Mouse (Mus musculus) MEL (cell line): ENCODE measurements around the gene Aebp1.

ENCODE experiments used
- BHLHE40 ChIP-seq: IDR thresholded peaks from 2 replicates; pipeline ENCODE4 v1.6.1; 2012; ENCODE audit warnings: low read depth, mild to moderate bottlenecking, inconsistent platforms, low read length, improper control_type of control experiment, borderline replicate concordance
- CTCF ChIP-seq, 3 experiments: IDR thresholded peaks in 2 of 3; conservative IDR thresholded peaks in 1 of 3; 2 replicates each; pipeline ENCODE4 v1.5.1; 2011 to 2012; ENCODE audit warnings: low read length in 3 of 3, low read depth in 2 of 3, mild to moderate bottlenecking in 2 of 3, improper control_type of control experiment in 1 of 3, inconsistent platforms in 1 of 3, mixed read lengths in 1 of 3, moderate library complexity in 1 of 3; ENCODE audit not compliant: control insufficient read depth in 1 of 3, insufficient read depth in 1 of 3, poor library complexity in 1 of 3, severe bottlenecking in 1 of 3
- E2F4 ChIP-seq: IDR thresholded peaks from 2 replicates; pipeline ENCODE4 v1.6.1; 2011; ENCODE audit warnings: low read depth, low read length, improper control_type of control experiment, borderline replicate concordance
- GATA1 ChIP-seq: IDR thresholded peaks from 2 replicates; pipeline ENCODE4 v1.6.1; 2011; ENCODE audit warnings: low read depth, low read length, improper control_type of control experiment
- MAZ ChIP-seq: IDR thresholded peaks from 2 replicates; pipeline ENCODE4 v1.6.1; 2012; ENCODE audit warnings: low read depth, mild to moderate bottlenecking, inconsistent platforms, low read length, improper control_type of control experiment
- NELFE ChIP-seq: IDR thresholded peaks from 2 replicates; pipeline ENCODE4 v1.6.1; 2011; ENCODE audit warnings: low read depth, low read length, improper control_type of control experiment
- POLR2A ChIP-seq, 2 experiments: IDR thresholded peaks; 2 replicates each; pipeline ENCODE4 v1.6.1; 2011 to 2012; ENCODE audit warnings: low read length in 2 of 2, mild to moderate bottlenecking in 2 of 2, control low read depth in 1 of 2, improper control_type of control experiment in 1 of 2, low read depth in 1 of 2, moderate library complexity in 1 of 2; ENCODE audit not compliant: control insufficient read depth in 1 of 2, insufficient read depth in 1 of 2, poor library complexity in 1 of 2
- RCOR1 ChIP-seq: IDR thresholded peaks from 2 replicates; pipeline ENCODE4 v1.6.1; 2012; ENCODE audit warnings: low read depth, mild to moderate bottlenecking, inconsistent platforms, low read length, improper control_type of control experiment
- SIN3A ChIP-seq: IDR thresholded peaks from 2 replicates; pipeline ENCODE4 v1.6.1; 2012; ENCODE audit warnings: low read length, improper control_type of control experiment, inconsistent platforms
- TAL1 ChIP-seq: IDR thresholded peaks from 2 replicates; pipeline ENCODE4 v1.6.1; 2012; ENCODE audit warnings: mild to moderate bottlenecking, inconsistent platforms, low read length, moderate library complexity, mixed read lengths
- UBTF ChIP-seq: IDR thresholded peaks from 2 replicates; pipeline ENCODE4 v1.6.1; 2012; ENCODE audit warnings: low read depth, mild to moderate bottlenecking, inconsistent platforms, low read length, improper control_type of control experiment, moderate library complexity, borderline replicate concordance; ENCODE audit not compliant: insufficient read depth
- USF2 ChIP-seq, 2 experiments: IDR thresholded peaks; 2 replicates each; pipeline ENCODE4 v1.6.1; 2011 to 2012; ENCODE audit warnings: improper control_type of control experiment in 2 of 2, low read length in 2 of 2, borderline replicate concordance in 1 of 2, inconsistent platforms in 1 of 2, low read depth in 1 of 2, mild to moderate bottlenecking in 1 of 2; ENCODE audit not compliant: insufficient read depth in 1 of 2
- ZC3H11A ChIP-seq: IDR thresholded peaks from 2 replicates; pipeline ENCODE4 v1.6.1; 2012; ENCODE audit warnings: low read depth, mild to moderate bottlenecking, inconsistent platforms, low read length, improper control_type of control experiment
- ZKSCAN1 ChIP-seq: IDR thresholded peaks from 2 replicates; pipeline ENCODE4 v1.6.1; 2012; ENCODE audit warnings: low read depth, mild to moderate bottlenecking, inconsistent platforms, low read length, improper control_type of control experiment, moderate library complexity

DNA sequence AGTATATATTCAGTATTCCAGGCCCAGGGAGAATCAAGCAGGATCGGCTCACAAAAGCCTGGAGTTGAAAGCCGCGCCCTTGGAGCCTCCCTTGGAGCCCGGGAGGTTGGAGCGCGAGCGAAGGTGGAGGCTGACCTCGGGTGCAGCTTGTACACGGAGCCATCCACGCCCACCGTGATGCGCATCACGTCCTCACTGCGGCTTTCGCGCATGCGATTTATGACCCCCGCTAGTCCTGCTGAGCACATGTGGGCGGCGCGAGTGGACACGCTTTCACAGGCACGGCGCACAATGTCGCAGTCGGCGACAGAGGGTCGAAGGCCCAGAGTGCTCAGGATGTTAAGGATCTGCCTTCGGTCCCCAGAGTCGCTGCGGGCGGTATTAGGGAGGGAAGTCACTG, 40.2 kb downstream of the Aebp1 start:
- TF ChIP-seq TAL1: no peak
- no peak for TF ChIP-seq UBTF
- no peak for TF ChIP-seq CTCF (IDR thresholded peaks at IDR 0.05 in 2 of 3, conservative IDR thresholded peaks at IDR 0.05 in 1 of 3; ENCODE audit: control insufficient read depth in 1 of 3, insufficient read depth in 1 of 3, low read depth in 2 of 3, low read length in 3 of 3, poor library complexity in 1 of 3, severe bottlenecking in 1 of 3)
- no peak for TF ChIP-seq POLR2A (IDR thresholded peaks at IDR 0.05; ENCODE audit: control insufficient read depth in 1 of 2, insufficient read depth in 1 of 2, low read depth in 1 of 2, low read length in 2 of 2, poor library complexity in 1 of 2)
- no peak for TF ChIP-seq NELFE
- TF ChIP-seq GATA1: no peak
- no peak for TF ChIP-seq ZC3H11A
- no peak for TF ChIP-seq USF2 (IDR thresholded peaks at IDR 0.05; ENCODE audit: borderline replicate concordance in 1 of 2, insufficient read depth in 1 of 2, low read depth in 1 of 2, low read length in 2 of 2)
- TF ChIP-seq ZKSCAN1: no peak
- no peak for TF ChIP-seq RCOR1
- no peak for TF ChIP-seq SIN3A
- no peak for TF ChIP-seq MAZ
- TF ChIP-seq BHLHE40: no peak
- no peak for TF ChIP-seq E2F4
